Mouse (Mus musculus) lung, embryonic 14.5 days (tissue): Measurements from ENCODE around the gene Nudt16l1. TPM values are rescaled to one million over a fixed set of nuclear protein-coding genes. Genes with fewer than 3 reads are reported as not detected.
A peak's percentile ranks its signal among the peaks of the same experiment; 100 is the strongest.

Experiments
- ATAC-seq: fragments of 200-750 bp; cut with Nextera tagmentation; 2 replicates; pipeline ENCODE4 v1.8.0; 2017; ENCODE audit warnings: mild to moderate bottlenecking, moderate TSS enrichment, moderate library complexity; ENCODE audit not compliant: insufficient read depth
- DNase-seq: peaks from one replicate; pipeline ENCODE4 v3.0.0-alpha.2; 2015
- H3K27ac ChIP-seq: fragments of 300-500 bp; sonication (generic); 2 replicates; pipeline ENCODE4 v1.5.1; 2014; ENCODE audit warnings: low read depth, mild to moderate bottlenecking, moderate library complexity
- H3K27me3 ChIP-seq: fragments of 300-500 bp; sonication (generic); 2 replicates; pipeline ENCODE4 v1.6.1; 2014; ENCODE audit warnings: low read length, control low read depth; ENCODE audit not compliant: insufficient read depth
- H3K36me3 ChIP-seq: fragments of 300-500 bp; sonication (generic); 2 replicates; pipeline ENCODE4 v1.6.1; 2014; ENCODE audit warnings: control low read depth; ENCODE audit not compliant: insufficient read depth
- H3K4me1 ChIP-seq: fragments of 300-500 bp; sonication (generic); 2 replicates; pipeline ENCODE4 v1.6.1; 2014; ENCODE audit warnings: antibody characterized with exemption, control low read depth; ENCODE audit not compliant: insufficient read depth
- H3K4me2 ChIP-seq: fragments of 300-500 bp; sonication (generic); 2 replicates; pipeline ENCODE4 v1.6.1; 2014; ENCODE audit warnings: mild to moderate bottlenecking
- H3K4me3 ChIP-seq: fragments of 300-500 bp; sonication (generic); 2 replicates; pipeline ENCODE4 v1.5.1; 2014; ENCODE audit warnings: low read depth, low read length
- H3K9ac ChIP-seq: fragments of 300-500 bp; sonication (generic); 2 replicates; pipeline ENCODE4 v1.6.1; 2014
- H3K9me3 ChIP-seq: fragments of 300-500 bp; sonication (generic); 2 replicates; pipeline ENCODE4 v1.6.1; 2016; ENCODE audit warnings: low read depth, low read length, control low read depth
- CTCF ChIP-seq: IDR thresholded peaks from 2 replicates; pipeline ENCODE4 v1.5.1; 2016; ENCODE audit warnings: antibody characterized with exemption, low read depth
- WGBS: fragments of 180-500 bp; shearing (Covaris S2); extraction: QIAGEN DNeasy Blood & Tissue Kit; methylation state at CpG from one replicate; pipeline ENCODE4 v1.1.7; 2014; 5-methylcytosine and 5-hydroxymethylcytosine counted together
- polyA plus RNA-seq: library from polyadenylated mRNA; unstranded; fragments of >200 nt; fragmentation: Nextera tagmentation; extraction: Ambion mirVana; gene quantifications from 2 replicates; pipeline ENCODE4 v1.2.1, GENCODE M21; 2014

The Nudt16l1 gene
- polyA plus RNA-seq, 1 experiment from 2014 or later = 154 TPM

DNA sequence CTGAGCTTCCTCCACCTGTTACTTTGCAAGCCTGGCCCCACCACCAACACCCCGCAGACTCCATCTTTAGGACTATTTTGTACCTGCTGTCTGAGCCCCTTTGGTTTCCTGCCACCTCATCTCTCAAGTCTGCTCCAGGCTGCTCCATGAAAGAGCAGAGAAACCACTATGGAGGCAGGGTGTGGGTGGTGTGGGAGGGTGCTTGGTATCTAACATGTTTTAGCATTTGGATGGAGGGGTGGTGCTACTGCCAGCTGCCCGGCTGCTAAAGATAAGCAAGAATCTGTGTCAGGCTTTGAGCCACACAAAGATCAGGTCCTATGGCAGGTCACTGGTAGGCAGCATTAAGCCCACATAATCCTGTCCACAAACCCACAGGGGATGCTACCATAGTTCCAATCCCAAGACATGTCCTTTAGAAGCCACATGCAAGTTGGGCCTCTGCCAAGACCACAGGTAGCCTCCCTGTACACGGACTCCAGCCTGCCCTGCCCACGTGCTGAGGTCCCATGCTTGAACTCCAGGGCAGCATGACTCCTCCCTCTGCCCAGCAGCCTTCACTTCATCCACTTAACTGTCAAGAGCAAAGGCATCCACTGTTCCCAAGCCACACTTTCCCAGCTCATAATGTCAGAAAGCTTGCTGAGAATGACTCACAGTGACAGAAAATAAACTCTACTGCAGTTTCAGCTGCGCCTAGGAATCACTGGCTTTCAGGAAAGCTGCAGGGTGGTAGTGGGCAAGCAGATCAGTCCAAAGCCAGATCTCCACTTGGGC is 39.9 kb downstream of the Nudt16l1 start:
- Histone ChIP-seq H3K4me3 (no peak overlapping the region), H3K4me2 (no peak overlapping the region), H3K27me3 (no peaks in the 10 kb centered on the region), H3K36me3 (no peaks in the 10 kb centered on the region), H3K9ac (no peak overlapping the region), H3K4me1 (no peaks in the 10 kb centered on the region), H3K9me3 (no peaks in the 10 kb centered on the region), H3K27ac (no peak overlapping the region)
- DNase-seq = peak; percentile 20
- no peak for ATAC-seq
- no peak for TF ChIP-seq CTCF
- 39% methylated on average over 5 of the region's 5 CpGs for WGBS

DNA sequence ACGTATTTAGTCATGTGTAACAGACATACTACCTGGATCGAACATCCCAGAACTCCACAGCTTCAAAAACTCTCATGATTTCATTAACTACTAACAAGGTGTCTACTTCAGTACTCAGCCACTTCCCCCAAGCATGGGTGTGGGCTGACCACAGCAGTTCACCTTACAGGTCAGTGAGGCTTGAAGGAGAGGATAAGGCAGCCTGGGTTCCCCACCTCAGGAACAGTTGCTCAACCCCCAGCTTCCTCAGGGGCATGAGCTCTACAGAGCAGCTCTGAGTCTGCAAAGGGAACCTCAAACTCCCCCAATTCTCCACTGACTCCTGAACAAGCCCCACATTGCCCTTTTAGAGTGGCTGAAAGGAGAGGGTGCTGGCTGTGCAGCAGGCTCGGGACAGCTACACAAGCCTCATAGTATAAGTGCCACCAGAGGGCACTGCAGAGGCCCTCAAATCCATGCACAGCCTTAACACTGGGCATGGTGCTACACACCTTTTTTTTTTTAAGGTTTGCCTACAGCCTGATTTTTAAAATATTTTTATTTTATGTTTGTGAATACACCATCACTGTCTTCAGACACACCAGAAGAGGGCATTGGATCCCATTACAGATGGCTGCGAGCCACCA is 41.3 kb downstream of the Nudt16l1 start:
- Histone ChIP-seq H3K4me3 (no peak overlapping the region), H3K27me3 (no peaks in the 10 kb centered on the region), H3K4me2 (no peak overlapping the region), H3K4me1 (no peaks in the 10 kb centered on the region), H3K9me3 (no peaks in the 10 kb centered on the region), H3K9ac (no peak overlapping the region), H3K36me3 (no peaks in the 10 kb centered on the region), H3K27ac (no peak overlapping the region)
- no peak for ATAC-seq
- TF ChIP-seq CTCF = peak; percentile 66
- WGBS = 76% methylated on average over 4 of the region's 4 CpGs
- DNase-seq = peak; percentile 68

DNA sequence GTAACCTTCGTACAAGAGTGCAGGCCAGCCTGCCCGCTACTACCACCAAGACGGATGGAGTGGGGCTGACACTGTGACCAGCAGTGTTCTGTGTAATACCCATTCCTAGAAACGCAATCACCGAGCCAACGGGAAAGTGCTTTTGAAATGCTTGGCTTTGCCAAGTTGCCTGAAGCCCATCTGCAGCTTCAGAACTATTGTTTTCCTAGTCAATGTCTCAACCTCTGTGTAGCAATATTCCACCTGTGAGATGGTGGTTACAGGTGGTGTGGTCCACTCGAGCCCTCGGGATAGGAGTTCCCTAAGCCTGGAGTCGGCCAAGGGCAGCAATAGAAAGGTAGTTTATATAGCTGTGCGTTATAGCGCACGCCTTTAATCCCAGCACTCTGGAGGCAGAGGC is 46.2 kb downstream of the Nudt16l1 start:
- ATAC-seq = no peak
- Histone ChIP-seq H3K27me3 (no peaks in the 10 kb centered on the region), H3K4me1 (no peaks in the 10 kb centered on the region), H3K36me3 (no peaks in the 10 kb centered on the region), H3K4me3 (no peak overlapping the region), H3K27ac (no peak overlapping the region), H3K4me2 (no peak overlapping the region), H3K9ac (no peak overlapping the region), H3K9me3 (no peaks in the 10 kb centered on the region)
- DNase-seq = no peak
- WGBS = 89% methylated on average over 12 of the region's 12 CpGs
- no peak for TF ChIP-seq CTCF

Other genes starting within 250 kb of the Nudt16l1 start
- gene Nmral1, start 219.4 kb upstream of the Nudt16l1 start, polyA plus RNA-seq = 93.7 and 102 TPM in 2 replicates
- gene Hmox2, start 212.4 kb upstream of the Nudt16l1 start, polyA plus RNA-seq = 104 and 109 TPM in 2 replicates
- 85.7 and 89.9 TPM in 2 replicates for gene Cdip1, start 148.5 kb upstream of the Nudt16l1 start, polyA plus RNA-seq
- 1.0 and 1.1 TPM in 2 replicates for gene 4930562C15Rik, start 103.3 kb upstream of the Nudt16l1 start, polyA plus RNA-seq
- gene Ubald1, start 58.4 kb upstream of the Nudt16l1 start, polyA plus RNA-seq = 38.7 and 39.3 TPM in 2 replicates
- 88.0 and 88.8 TPM in 2 replicates for gene Mgrn1, start 52.5 kb upstream of the Nudt16l1 start, polyA plus RNA-seq
- gene Anks3, start 25.4 kb downstream of the Nudt16l1 start, polyA plus RNA-seq = 49.3 and 53.1 TPM in 2 replicates
- 0.14 and 0.20 TPM in 2 replicates for gene Sept12, start 59.1 kb downstream of the Nudt16l1 start, polyA plus RNA-seq
- 13.5 and 15.8 TPM in 2 replicates for gene Smim22, start 68.5 kb downstream of the Nudt16l1 start, polyA plus RNA-seq
- 53.5 and 59.9 TPM in 2 replicates for gene Rogdi, start 74.8 kb downstream of the Nudt16l1 start, polyA plus RNA-seq
- 112 and 117 TPM in 2 replicates for gene Glyr1, start 111.1 kb downstream of the Nudt16l1 start, polyA plus RNA-seq
- gene Ubn1, start 111.3 kb downstream of the Nudt16l1 start, polyA plus RNA-seq = 27.0 and 27.3 TPM in 2 replicates
- gene Ppl, start 193.7 kb downstream of the Nudt16l1 start, polyA plus RNA-seq = 3.7 and 4.7 TPM in 2 replicates
- gene Sec14l5, start 208.3 kb downstream of the Nudt16l1 start, polyA plus RNA-seq = 0.49 and 0.86 TPM in 2 replicates